ENCODE assay signal across 8 mouse cellular contexts in genomic region chr1:55089498-55090064, GRCm38 (mm10). TPM values are rescaled to one million over a fixed set of nuclear protein-coding genes. Genes with fewer than 3 reads are reported as not detected.
DNase-seq lines count a peak whose midpoint lies in the region; ATAC-seq and TF ChIP-seq lines count a peak whose summit lies in the region.

No protein-coding gene starts in this region.

- H3K9me3 ChIP-seq in heart, embryonic 11.5 days (replicated peaks; ENCODE audit: control insufficient read depth, low read length), result no peaks in the 10 kb centered on the region
- no peaks in the 10 kb centered on the region for H3K9me3 ChIP-seq in MEL (replicated peaks; ENCODE audit: insufficient read depth, low read length)
- no peaks in the 10 kb centered on the region for H3K9me3 ChIP-seq in hindbrain, embryonic 13.5 days
- no peaks in the 10 kb centered on the region for H3K9me3 ChIP-seq in midbrain, embryonic 12.5 days

- peak overlapping the region; percentile 87 for H3K4me2 ChIP-seq in heart, embryonic 11.5 days
- H3K4me2 ChIP-seq in hindbrain, embryonic 13.5 days, result peak overlapping the region; percentile 95
- peak overlapping the region; percentile 91 for H3K4me2 ChIP-seq in midbrain, embryonic 12.5 days (replicated peaks)

- no peak overlapping the region for H3K27ac ChIP-seq in heart, embryonic 11.5 days (ENCODE audit: low read depth, low read length)
- H3K27ac ChIP-seq in MEL (ENCODE audit: control insufficient read depth, low read depth, low read length), result peak overlapping the region; percentile 62
- no peak overlapping the region for H3K27ac ChIP-seq in hindbrain, embryonic 13.5 days
- H3K27ac ChIP-seq in midbrain, embryonic 12.5 days (replicated peaks), result no peak overlapping the region

- no peaks in the 10 kb centered on the region for H3K27me3 ChIP-seq in heart, embryonic 11.5 days (ENCODE audit: control insufficient read depth, insufficient read depth, low read length)
- no peaks in the 10 kb centered on the region for H3K27me3 ChIP-seq in MEL (ENCODE audit: control insufficient read depth in 1 of 2, insufficient read depth in 2 of 2, low read length in 2 of 2)
- H3K27me3 ChIP-seq in hindbrain, embryonic 13.5 days, result no peaks in the 10 kb centered on the region
- H3K27me3 ChIP-seq in midbrain, embryonic 12.5 days, result no peaks in the 10 kb centered on the region

- 81% methylated on average over 5 of the region's 5 CpGs for WGBS in heart, embryonic 11.5 days (ENCODE audit: insufficient replicate concordance)
- WGBS in hindbrain, embryonic 13.5 days, result 91% methylated on average over 5 of the region's 5 CpGs
- 89% methylated on average over 5 of the region's 5 CpGs for WGBS in midbrain, embryonic 12.5 days

- intact Hi-C loops in heart, postnatal 25 days (cut with DNase I), result loop anchor here (5.0 kb wide), 1 partner anchor 148 kb away; the partner anchor contains the start of gene Mars2

- H3K9ac ChIP-seq in heart, embryonic 11.5 days (ENCODE audit: low read depth, low read length), result peak overlapping the region; percentile 70
- peak overlapping the region; percentile 96 for H3K9ac ChIP-seq in MEL (ENCODE audit: control insufficient read depth, low read depth, low read length, poor library complexity, severe bottlenecking)
- H3K9ac ChIP-seq in hindbrain, embryonic 13.5 days, result peak overlapping the region; percentile 93; the same call in 1 of the 2 replicates
- H3K9ac ChIP-seq in midbrain, embryonic 12.5 days (replicated peaks), result peak overlapping the region; percentile 73; the same call in 1 of the 2 replicates

- no peak for TF ChIP-seq RAD21 in MEL (IDR thresholded peaks at IDR 0.05; ENCODE audit: low read depth, low read length)

- no peak for TF ChIP-seq POLR2A in MEL (IDR thresholded peaks at IDR 0.05; ENCODE audit: control insufficient read depth in 1 of 2, insufficient read depth in 1 of 2, low read depth in 1 of 2, low read length in 2 of 2, poor library complexity in 1 of 2)

- H3K4me3 ChIP-seq in heart, embryonic 11.5 days (ENCODE audit: low read depth, low read length), result peak overlapping the region; percentile 98
- peak overlapping the region; percentile 80 to 85 for H3K4me3 ChIP-seq in MEL (ENCODE audit: control insufficient read depth in 1 of 2, insufficient read depth in 1 of 2, low read depth in 2 of 2, low read length in 2 of 2)
- peak overlapping the region; percentile 94; the same call in 1 of the 2 replicates for H3K4me3 ChIP-seq in hindbrain, embryonic 13.5 days
- H3K4me3 ChIP-seq in midbrain, embryonic 12.5 days, result peak overlapping the region; percentile 86

- no peak for TF ChIP-seq CTCF in MEL (IDR thresholded peaks at IDR 0.05 in 2 of 3, conservative IDR thresholded peaks at IDR 0.05 in 1 of 3; ENCODE audit: control insufficient read depth in 1 of 3, insufficient read depth in 1 of 3, low read depth in 2 of 3, low read length in 3 of 3, poor library complexity in 1 of 3, severe bottlenecking in 1 of 3)

- no peak for DNase-seq in heart, postnatal 25 days (ENCODE audit: low spot score)
- DNase-seq in MEL (ENCODE audit: low read depth, low spot score), result peak; percentile 52
- no peak for DNase-seq in spleen, adult 12 weeks (ENCODE audit: low spot score)
- DNase-seq in cerebellum, postnatal 36 days, result no peak
- no peak for DNase-seq in urinary bladder, postnatal 10 days (ENCODE audit: low spot score)

- peaks cover 51% of the 10 kb centered on the region for H3K79me2 ChIP-seq in MEL (ENCODE audit: control insufficient read depth, insufficient read depth, low read length, poor library complexity)

- peaks cover 19% of the 10 kb centered on the region for H3K4me1 ChIP-seq in heart, embryonic 11.5 days (ENCODE audit: control insufficient read depth, insufficient read depth, low read length)
- peaks cover 2 to 12% of the 10 kb centered on the region in 2 experiments; a peak in 3 of 4 replicates for H3K4me1 ChIP-seq in MEL (ENCODE audit: control insufficient read depth in 1 of 2, insufficient read depth in 2 of 2, low read length in 2 of 2)
- peaks cover 37% of the 10 kb centered on the region for H3K4me1 ChIP-seq in hindbrain, embryonic 13.5 days (replicated peaks)
- H3K4me1 ChIP-seq in midbrain, embryonic 12.5 days, result peaks cover 34% of the 10 kb centered on the region

- peaks cover 10% of the 10 kb centered on the region; the same call in 1 of the 2 replicates for H3K36me3 ChIP-seq in heart, embryonic 11.5 days (ENCODE audit: control insufficient read depth, insufficient read depth, low read length)
- H3K36me3 ChIP-seq in MEL (ENCODE audit: control insufficient read depth in 1 of 2, insufficient read depth in 2 of 2, low read length in 2 of 2), result peaks cover 12 to 43% of the 10 kb centered on the region in 2 experiments
- peaks cover 25% of the 10 kb centered on the region for H3K36me3 ChIP-seq in hindbrain, embryonic 13.5 days
- H3K36me3 ChIP-seq in midbrain, embryonic 12.5 days, result peaks cover 14% of the 10 kb centered on the region

- no peak for TF ChIP-seq EP300 in MEL (IDR thresholded peaks at IDR 0.05; ENCODE audit: low read depth in 1 of 2, low read length in 2 of 2)

- no peak for ATAC-seq in heart, embryonic 11.5 days (replicated peaks; ENCODE audit: insufficient number of reproducible peaks, low FRiP score, low TSS enrichment)
- no peak for ATAC-seq in hindbrain, embryonic 13.5 days (ENCODE audit: low FRiP score)
- ATAC-seq in midbrain, embryonic 12.5 days (ENCODE audit: low FRiP score, low read depth), result no peak

TF ChIP-seq in MEL, 35 proteins besides CTCF, POLR2A, EP300 and RAD21:
- TF ChIP-seq GABPA (IDR thresholded peaks at IDR 0.05; ENCODE audit: low read depth, low read length) (no peak), MAX (IDR thresholded peaks at IDR 0.05; ENCODE audit: low read length) (0 out of 2 replicates have a peak, but pooled peaks have one; percentile 24), RCOR1 (IDR thresholded peaks at IDR 0.05; ENCODE audit: low read depth, low read length) (no peak), USF1 (IDR thresholded peaks at IDR 0.05; ENCODE audit: low read depth, low read length) (no peak), ZC3H11A (IDR thresholded peaks at IDR 0.05; ENCODE audit: low read depth, low read length) (no peak), POLR2AphosphoS5 (IDR thresholded peaks at IDR 0.05; ENCODE audit: borderline replicate concordance, low read depth, low read length) (no peak), CHD2 (IDR thresholded peaks at IDR 0.05; ENCODE audit: low read length) (no peak), ELF1 (IDR thresholded peaks at IDR 0.05; ENCODE audit: low read depth, low read length) (no peak), HCFC1 (IDR thresholded peaks at IDR 0.05; ENCODE audit: low read depth, low read length) (peak; percentile 31; the same call in 1 of the 2 replicates), MXI1 (IDR thresholded peaks at IDR 0.05; ENCODE audit: low read depth, low read length) (peak; percentile 63), GATA1 (IDR thresholded peaks at IDR 0.05; ENCODE audit: low read depth, low read length) (peak; percentile 78), ETS1 (IDR thresholded peaks at IDR 0.05; ENCODE audit: low read depth, low read length) (no peak), MYC (IDR thresholded peaks at IDR 0.05; ENCODE audit: low read depth, low read length) (no peak), MAFK (IDR thresholded peaks at IDR 0.05; ENCODE audit: borderline replicate concordance, low read depth, low read length) (no peak), SMC3 (IDR thresholded peaks at IDR 0.05; ENCODE audit: low read depth, low read length) (0 out of 2 replicates have a peak, but pooled peaks have one; percentile 14)

RNA-seq across cellular contexts. Expression of gene Hspd1, which starts 1.5 kb away (rescaled TPM):
- polyA plus RNA-seq in heart, embryonic 11.5 days (2014; fragmentation: Nextera tagmentation; extraction: Ambion mirVana), result 452 and 498 TPM in 2 replicates
- 100 to 1,000 TPM; 361 to 395 TPM for total RNA-seq in heart, postnatal 25 days (2021)
- 775 and 808 TPM in 2 replicates for total RNA-seq in MEL (2012; rRNA removed)
- 100 to 1,000 TPM; 306 to 885 TPM for polyA plus RNA-seq in MEL (2012; ENCODE audit: insufficient read depth in 1 of 2, insufficient read length in 2 of 2, low read depth in 1 of 2, low replicate concordance in 2 of 2, missing spikeins in 1 of 2)
- 287 and 288 TPM in 2 replicates for polyA plus RNA-seq in hindbrain, embryonic 13.5 days (2015; fragmentation: Nextera tagmentation; extraction: Ambion mirVana)
- 337 and 368 TPM in 2 replicates for polyA plus RNA-seq in midbrain, embryonic 12.5 days (2016; fragmentation: Nextera tagmentation; extraction: Ambion mirVana)

RNA-seq across cellular contexts. Expression of gene Hspe1, which starts 1.6 kb away (rescaled TPM):
- polyA plus RNA-seq in heart, embryonic 11.5 days (2014; fragmentation: Nextera tagmentation; extraction: Ambion mirVana), result 428 and 433 TPM in 2 replicates
- total RNA-seq in heart, postnatal 25 days (2021), result 100 to 1,000 TPM; 159 to 187 TPM
- 883 and 942 TPM in 2 replicates for total RNA-seq in MEL (2012; rRNA removed)
- 100 to 1,000 TPM in 1 of 2 experiments, not detected in 1; 752 TPM for polyA plus RNA-seq in MEL (2012; ENCODE audit: insufficient read depth in 1 of 2, insufficient read length in 2 of 2, low read depth in 1 of 2, low replicate concordance in 2 of 2, missing spikeins in 1 of 2)
- 265 and 290 TPM in 2 replicates for polyA plus RNA-seq in hindbrain, embryonic 13.5 days (2015; fragmentation: Nextera tagmentation; extraction: Ambion mirVana)
- polyA plus RNA-seq in midbrain, embryonic 12.5 days (2016; fragmentation: Nextera tagmentation; extraction: Ambion mirVana), result 373 and 400 TPM in 2 replicates

RNA-seq across cellular contexts. Expression of gene Coq10b, which starts 37.0 kb away (rescaled TPM):
- 27.5 and 29.2 TPM in 2 replicates for polyA plus RNA-seq in heart, embryonic 11.5 days (2014; fragmentation: Nextera tagmentation; extraction: Ambion mirVana)
- 10 to 100 TPM; 24.2 to 67.0 TPM for total RNA-seq in heart, postnatal 25 days (2021)
- total RNA-seq in MEL (2012; rRNA removed), result 9.0 and 13.4 TPM in 2 replicates
- polyA plus RNA-seq in MEL (2012; ENCODE audit: insufficient read depth in 1 of 2, insufficient read length in 2 of 2, low read depth in 1 of 2, low replicate concordance in 2 of 2, missing spikeins in 1 of 2), result 10 to 100 TPM in 1 of 2 experiments, 1 to 10 TPM in 1; 9.8 to 84.6 TPM
- polyA plus RNA-seq in hindbrain, embryonic 13.5 days (2015; fragmentation: Nextera tagmentation; extraction: Ambion mirVana), result 31.6 and 33.4 TPM in 2 replicates
- 30.1 and 30.9 TPM in 2 replicates for polyA plus RNA-seq in midbrain, embryonic 12.5 days (2016; fragmentation: Nextera tagmentation; extraction: Ambion mirVana)

RNA-seq across cellular contexts. Expression of gene Mob4, which starts 41.5 kb away (rescaled TPM):
- polyA plus RNA-seq in heart, embryonic 11.5 days (2014; fragmentation: Nextera tagmentation; extraction: Ambion mirVana), result 119 and 120 TPM in 2 replicates
- total RNA-seq in heart, postnatal 25 days (2021), result 10 to 100 TPM; 32.5 to 34.4 TPM
- 20.7 and 22.0 TPM in 2 replicates for total RNA-seq in MEL (2012; rRNA removed)
- polyA plus RNA-seq in MEL (2012; ENCODE audit: insufficient read depth in 1 of 2, insufficient read length in 2 of 2, low read depth in 1 of 2, low replicate concordance in 2 of 2, missing spikeins in 1 of 2), result 10 to 100 TPM; 26.6 to 62.1 TPM
- polyA plus RNA-seq in hindbrain, embryonic 13.5 days (2015; fragmentation: Nextera tagmentation; extraction: Ambion mirVana), result 190 and 200 TPM in 2 replicates
- polyA plus RNA-seq in midbrain, embryonic 12.5 days (2016; fragmentation: Nextera tagmentation; extraction: Ambion mirVana), result 158 and 161 TPM in 2 replicates
